Mouse (Mus musculus) hindbrain, embryonic 13.5 days (tissue): ENCODE results near the gene Ankrd33. TPM values are rescaled to one million over a fixed set of nuclear protein-coding genes. Genes with fewer than 3 reads are reported as not detected.
A peak's percentile ranks its signal among the peaks of the same experiment; 100 is the strongest.
"Not testable (repeated sequence)": the region's sequence is repeated elsewhere in the genome, so short reads cannot be mapped to it uniquely, and the experiment has no call there.

Experiments
- ATAC-seq: fragments of 200-750 bp; cut with Nextera tagmentation; 2 replicates; pipeline ENCODE4 v1.8.0; 2017; ENCODE audit warnings: moderate TSS enrichment; ENCODE audit not compliant: low FRiP score
- H3K27ac ChIP-seq: fragments of 300-500 bp; sonication (generic); 2 replicates; pipeline ENCODE4 v1.5.1; 2015; ENCODE audit warnings: inconsistent platforms, mild to moderate bottlenecking, moderate library complexity
- H3K27me3 ChIP-seq: fragments of 300-500 bp; sonication (generic); 2 replicates; pipeline ENCODE4 v1.6.1; 2015; ENCODE audit warnings: mild to moderate bottlenecking, inconsistent platforms
- H3K36me3 ChIP-seq: fragments of 300-500 bp; sonication (generic); 2 replicates; pipeline ENCODE4 v1.6.1; 2015; ENCODE audit warnings: mild to moderate bottlenecking, inconsistent platforms
- H3K4me1 ChIP-seq: fragments of 300-500 bp; sonication (generic); replicated peaks from 2 replicates; pipeline ENCODE4 v1.6.1; 2015; ENCODE audit warnings: inconsistent platforms
- H3K4me2 ChIP-seq: fragments of 300-500 bp; sonication (generic); 2 replicates; pipeline ENCODE4 v1.6.1; 2015; ENCODE audit warnings: inconsistent platforms, mild to moderate bottlenecking, moderate library complexity
- H3K4me3 ChIP-seq: fragments of 300-500 bp; sonication (generic); 2 replicates; pipeline ENCODE4 v1.5.1; 2015; ENCODE audit warnings: mild to moderate bottlenecking, inconsistent platforms
- H3K9ac ChIP-seq: fragments of 300-500 bp; sonication (generic); 2 replicates; pipeline ENCODE4 v1.6.1; 2015; ENCODE audit warnings: mild to moderate bottlenecking, inconsistent platforms
- H3K9me3 ChIP-seq: fragments of 300-500 bp; sonication (generic); 2 replicates; pipeline ENCODE4 v1.6.1; 2016; ENCODE audit warnings: inconsistent platforms
- WGBS: fragments of 180-500 bp; shearing (Covaris S2); methylation state at CpG from one replicate; pipeline ENCODE4 v1.1.7; 2015; 5-methylcytosine and 5-hydroxymethylcytosine counted together
- polyA plus RNA-seq: library from polyadenylated mRNA; unstranded; fragments of >200 nt; fragmentation: Nextera tagmentation; extraction: Ambion mirVana; gene quantifications from 2 replicates; pipeline ENCODE4 v1.2.1, GENCODE M21; 2015

Ankrd33 gene
- polyA plus RNA-seq, 1 experiment from 2014 or later, result not detected

- Histone ChIP-seq H3K4me3 (no peak overlapping the region), H3K9me3 (no peaks in the 10 kb centered on the region)
Observed at GRCm38 (mm10) chr15:101107906-101108671, 7.5 kb upstream of the Ankrd33 start.

GRCm38 (mm10) chr15:101113176-101113575, 2.4 kb upstream of the Ankrd33 start:
- no peak overlapping the region for H3K4me3 ChIP-seq

More at GRCm38 (mm10) chr15:101107906-101108671, 7.5 kb upstream of the Ankrd33 start:
- no peak for ATAC-seq
- WGBS, result 90% methylated on average over 5 of the region's 5 CpGs
- Histone ChIP-seq H3K27me3 (0 out of 2 replicates have a peak, but pooled peaks cover 8% of the 10 kb centered on the region), H3K36me3 (no peaks in the 10 kb centered on the region), H3K27ac (no peak overlapping the region), H3K9ac (no peak overlapping the region), H3K4me1 (0 out of 2 replicates have a peak, but pooled peaks cover 6% of the 10 kb centered on the region), H3K4me2 (no peak overlapping the region)

DNA sequence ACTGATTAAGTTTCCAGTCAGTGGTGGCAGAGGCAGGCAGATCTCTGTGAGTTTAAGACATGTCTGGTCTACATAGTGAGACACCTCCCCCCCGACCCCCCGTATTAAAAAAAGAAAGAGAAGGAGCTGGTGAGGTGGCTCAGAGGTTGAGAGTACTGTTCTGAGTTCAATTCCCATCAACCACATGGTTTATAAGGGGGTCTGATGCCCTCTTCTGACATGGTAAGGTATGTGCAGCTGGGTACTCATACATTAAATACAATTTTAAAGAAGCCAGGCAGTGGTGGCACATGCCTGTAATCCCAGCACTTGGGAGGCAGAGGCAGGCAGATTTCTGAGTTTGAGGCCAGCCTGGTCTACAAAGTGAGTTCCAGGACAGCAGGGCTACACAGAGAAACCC, 1.8 kb upstream of the Ankrd33 start:
- not testable (repeated sequence) for ATAC-seq, H3K27me3 ChIP-seq, H3K27ac ChIP-seq, H3K4me2 ChIP-seq, H3K9me3 ChIP-seq, H3K4me3 ChIP-seq, H3K4me1 ChIP-seq, H3K36me3 ChIP-seq, H3K9ac ChIP-seq
- 97% methylated on average over 2 of the region's 2 CpGs for whole genome bisulfite sequencing

More at GRCm38 (mm10) chr15:101113176-101113575, 2.4 kb upstream of the Ankrd33 start:
- Histone ChIP-seq H3K4me2 (no peak overlapping the region), H3K27ac (no peak overlapping the region), H3K9me3 (no peaks in the 10 kb centered on the region), H3K9ac (no peak overlapping the region), H3K4me1 (no peaks in the 10 kb centered on the region), H3K36me3 (no peaks in the 10 kb centered on the region), H3K27me3 (0 out of 2 replicates have a peak, but pooled peaks cover 8% of the 10 kb centered on the region)
- WGBS, result 82% methylated on average over 8 of the region's 8 CpGs
- no peak for ATAC-seq

DNA sequence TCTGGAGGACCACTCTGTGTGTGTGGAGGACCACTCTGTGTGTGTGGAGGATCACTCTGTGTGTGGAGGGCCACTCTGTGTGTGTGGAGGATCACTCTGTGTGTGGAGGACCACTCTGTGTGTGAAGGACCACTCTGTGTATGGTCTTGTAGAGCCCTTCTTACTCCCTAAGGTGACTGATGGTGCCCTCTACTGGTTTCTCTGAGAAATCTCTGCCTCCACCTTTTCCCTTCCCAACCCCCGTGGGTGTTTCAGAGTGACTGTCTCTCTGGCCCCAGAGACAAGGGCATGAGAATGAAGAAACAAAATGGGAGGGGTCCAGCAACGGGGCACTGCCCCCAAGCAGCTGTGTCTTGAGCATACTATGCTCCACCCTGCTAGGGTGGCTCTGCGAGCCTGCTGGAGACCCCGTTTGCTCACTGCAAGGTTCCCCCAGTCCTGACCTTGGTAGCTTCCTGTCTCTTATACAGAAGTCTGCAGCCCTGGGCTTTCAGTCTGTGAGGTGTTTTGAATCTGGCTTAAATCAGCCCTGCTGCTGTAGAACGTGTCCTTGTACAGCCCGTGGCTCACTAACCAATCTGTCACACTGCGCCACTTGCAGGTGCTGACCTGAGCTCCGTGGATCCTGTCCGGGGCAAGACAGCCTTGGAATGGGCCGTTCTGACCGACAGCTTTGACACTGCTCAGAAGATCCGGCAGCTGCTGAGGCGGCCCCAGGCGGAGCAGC, 3.0 kb downstream of the Ankrd33 start:
- 0 out of 2 replicates have a peak overlapping the region, but pooled peaks have one; percentile 5 for H3K9ac ChIP-seq
- H3K27me3 ChIP-seq, result 0 out of 2 replicates have a peak, but pooled peaks cover 5% of the 10 kb centered on the region
- no peak overlapping the region for H3K4me2 ChIP-seq
- H3K4me3 ChIP-seq, result no peak overlapping the region
- 0 out of 2 replicates have a peak, but pooled peaks cover 4% of the 10 kb centered on the region for H3K4me1 ChIP-seq
- no peaks in the 10 kb centered on the region for H3K36me3 ChIP-seq
- 64% methylated on average over 14 of the region's 14 CpGs for WGBS
- ATAC-seq, result 0 out of 2 replicates have a peak, but pooled peaks have one; percentile 36
- H3K9me3 ChIP-seq, result 0 out of 2 replicates have a peak, but pooled peaks cover 2% of the 10 kb centered on the region
- no peak overlapping the region for H3K27ac ChIP-seq

DNA sequence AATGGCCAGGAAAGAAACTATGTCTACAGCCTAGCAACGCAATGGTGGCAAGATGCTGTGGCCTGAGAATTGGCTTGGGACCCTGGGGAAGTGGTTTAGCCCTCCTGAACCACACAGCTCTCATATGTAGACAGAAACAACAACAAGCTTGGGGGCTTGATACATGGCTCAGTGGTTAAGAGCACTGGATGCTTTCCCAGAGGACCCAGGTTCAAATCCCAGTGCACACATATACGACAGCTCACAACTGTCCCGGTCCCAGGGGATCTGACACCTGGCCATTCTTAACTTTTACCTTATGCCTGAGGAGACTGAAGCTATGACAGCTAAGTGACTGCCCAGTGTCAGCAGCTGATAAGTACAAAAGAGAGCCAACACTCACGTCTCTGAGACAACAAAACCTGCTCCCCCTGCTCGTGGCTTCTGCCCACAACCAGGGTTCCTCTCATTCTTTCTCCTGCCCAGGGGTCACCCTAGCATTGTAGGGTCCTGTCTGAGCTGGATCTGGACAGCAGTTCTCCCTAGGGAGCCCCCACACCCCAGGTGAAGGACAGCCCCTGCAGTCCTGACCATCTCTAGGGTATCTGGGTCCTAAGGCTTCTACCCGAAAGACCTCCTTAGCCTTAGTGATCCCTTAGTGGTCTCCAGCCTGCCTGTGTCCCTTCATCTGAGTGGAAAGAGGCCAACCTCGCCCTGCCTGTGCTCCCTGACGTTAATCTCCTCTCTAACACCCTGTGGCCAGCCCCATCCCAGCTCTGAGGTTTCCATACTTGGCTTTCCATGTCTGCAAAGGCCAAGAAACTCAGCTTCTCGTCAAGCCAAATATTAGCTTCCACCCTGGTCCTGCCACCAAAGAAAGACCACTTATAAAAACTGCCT, 6.1 kb downstream of the Ankrd33 start:
- no peak overlapping the region for H3K27ac ChIP-seq
- WGBS, result 71% methylated on average over 9 of the region's 9 CpGs
- no peaks in the 10 kb centered on the region for H3K36me3 ChIP-seq
- H3K4me3 ChIP-seq, result no peak overlapping the region
- no peak overlapping the region for H3K9ac ChIP-seq
- 0 out of 2 replicates have a peak, but pooled peaks cover 4% of the 10 kb centered on the region for H3K4me1 ChIP-seq
- no peak overlapping the region for H3K4me2 ChIP-seq
- peaks cover 18% of the 10 kb centered on the region; the same call in 1 of the 2 replicates for H3K27me3 ChIP-seq
- no peak for ATAC-seq
- H3K9me3 ChIP-seq, result 0 out of 2 replicates have a peak, but pooled peaks cover 2% of the 10 kb centered on the region

- Histone ChIP-seq H3K9me3 (0 out of 2 replicates have a peak, but pooled peaks cover 2% of the 10 kb centered on the region), H3K36me3 (no peaks in the 10 kb centered on the region), H3K9ac (no peak overlapping the region), H3K4me1 (0 out of 2 replicates have a peak, but pooled peaks cover 4% of the 10 kb centered on the region), H3K27ac (no peak overlapping the region), H3K27me3 (peaks cover 23% of the 10 kb centered on the region), H3K4me3 (no peak overlapping the region), H3K4me2 (no peak overlapping the region)
- ATAC-seq, result no peak
- 35% methylated on average over 2 of the region's 2 CpGs for WGBS
Observed at GRCm38 (mm10) chr15:101122290-101122589, 6.7 kb downstream of the Ankrd33 start.

DNA sequence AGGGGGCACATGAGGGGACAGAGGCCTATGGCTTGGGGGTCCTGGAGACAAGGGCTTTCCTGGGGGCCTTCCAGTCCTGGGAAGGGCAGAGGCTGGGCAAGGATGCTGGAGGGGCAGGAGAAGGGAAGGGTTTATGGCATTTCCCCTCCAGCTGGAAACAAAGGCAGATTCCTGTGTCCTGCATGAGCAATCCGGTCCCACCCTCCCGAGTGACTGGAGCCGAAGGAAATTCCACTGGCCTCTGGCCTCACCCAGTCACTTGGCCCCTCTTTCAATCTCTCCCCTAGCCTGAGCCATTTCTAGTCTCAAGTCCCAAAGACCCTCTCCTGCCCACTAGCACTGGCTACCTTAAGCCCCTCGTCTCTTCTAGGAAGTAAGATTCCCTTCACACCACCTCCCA, 7.6 kb downstream of the Ankrd33 start:
- Histone ChIP-seq H3K27me3 (peaks cover 33% of the 10 kb centered on the region), H3K9me3 (0 out of 2 replicates have a peak, but pooled peaks cover 2% of the 10 kb centered on the region), H3K9ac (no peak overlapping the region), H3K4me3 (no peak overlapping the region), H3K36me3 (no peaks in the 10 kb centered on the region), H3K27ac (no peak overlapping the region), H3K4me2 (no peak overlapping the region), H3K4me1 (0 out of 2 replicates have a peak, but pooled peaks cover 4% of the 10 kb centered on the region)
- 50% methylated on average over 4 of the region's 4 CpGs for WGBS
- no peak for ATAC-seq

- H3K4me1 ChIP-seq, result peaks cover 8% of the 10 kb centered on the region
- WGBS, result 87% methylated on average over 6 of the region's 6 CpGs
- no peak overlapping the region for H3K4me3 ChIP-seq
- no peak overlapping the region for H3K27ac ChIP-seq
- no peak overlapping the region for H3K4me2 ChIP-seq
- H3K9ac ChIP-seq, result no peak overlapping the region
- ATAC-seq, result no peak
- no peaks in the 10 kb centered on the region for H3K36me3 ChIP-seq
- peaks cover 56% of the 10 kb centered on the region for H3K27me3 ChIP-seq
- no peaks in the 10 kb centered on the region for H3K9me3 ChIP-seq
Observed at GRCm38 (mm10) chr15:101125561-101125960, 10.0 kb downstream of the Ankrd33 start.

- no peak overlapping the region for H3K4me2 ChIP-seq
- no peak overlapping the region for H3K9ac ChIP-seq
- no peak overlapping the region for H3K27ac ChIP-seq
- no peak overlapping the region for H3K4me3 ChIP-seq
- 79% methylated on average over 12 of the region's 12 CpGs for WGBS
- peaks cover 18% of the 10 kb centered on the region for H3K4me1 ChIP-seq
- H3K9me3 ChIP-seq, result no peaks in the 10 kb centered on the region
- ATAC-seq, result no peak
- no peaks in the 10 kb centered on the region for H3K36me3 ChIP-seq
- H3K27me3 ChIP-seq, result peaks cover 57% of the 10 kb centered on the region
Observed at GRCm38 (mm10) chr15:101126876-101127544, 11.5 kb downstream of the Ankrd33 start.

- Histone ChIP-seq H3K27me3 (peaks cover 57% of the 10 kb centered on the region), H3K36me3 (no peaks in the 10 kb centered on the region), H3K27ac (no peak within 1 kb of the TSS), H3K9ac (peak within 1 kb of the TSS; percentile 60), H3K9me3 (no peaks in the 10 kb centered on the region), H3K4me3 (peak within 1 kb of the TSS; percentile 33), H3K4me2 (peak within 1 kb of the TSS; percentile 49), H3K4me1 (peaks cover 27% of the 10 kb centered on the region)
- 6% methylated on average over 46 of the region's 46 CpGs for WGBS
- ATAC-seq, result no peak
Observed at GRCm38 (mm10) chr15:101128181-101129089, 12.9 kb downstream of the Ankrd33 start, which contains the start of gene Acvrl1. TSS of gene Acvrl1 (plus strand) at chr15:101128522.
